Mouse (Mus musculus) olfactory bulb, adult 2 months (tissue): Measurements from ENCODE around the gene Slc12a5.

Experiments
- CTCF ChIP-seq: fragments of 200-500 bp; IDR thresholded peaks from 2 replicates; pipeline ENCODE4 v1.5.1; 2012; ENCODE audit warnings: low read depth, mild to moderate bottlenecking, low read length, moderate library complexity; ENCODE audit not compliant: insufficient read depth
- POLR2A ChIP-seq: fragments of 200-500 bp; IDR thresholded peaks from 2 replicates; pipeline ENCODE4 v1.6.1; 2012; ENCODE audit warnings: mild to moderate bottlenecking, low read depth, low read length, moderate library complexity; ENCODE audit not compliant: insufficient read depth

DNA sequence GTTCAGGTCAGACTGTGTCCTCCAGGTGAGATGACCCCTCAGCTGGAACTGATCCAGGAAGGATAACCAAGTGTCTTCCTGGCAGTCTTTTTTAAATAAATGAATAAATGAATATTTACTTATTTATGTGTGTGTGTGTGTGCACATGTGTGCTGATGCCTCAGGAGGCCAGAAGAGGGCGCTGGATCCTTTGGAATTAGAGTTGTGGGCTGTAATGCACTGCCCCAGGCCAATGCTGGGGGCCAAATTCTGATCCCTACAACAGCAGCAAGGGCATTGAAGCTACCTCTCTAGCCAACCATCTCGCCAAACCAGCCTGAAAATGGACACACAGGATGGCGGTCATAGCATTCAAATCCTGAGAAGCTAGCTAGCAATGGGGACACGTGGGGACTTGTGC is 4.9 kb upstream of the Slc12a5 start:
- TF ChIP-seq POLR2A (no peak), CTCF (no peak)
